Mouse (Mus musculus): ENCODE results near the gene Bsdc1. TPM values are rescaled to one million over a fixed set of nuclear protein-coding genes. Genes with fewer than 3 reads are reported as not detected.

The Bsdc1 gene
- polyA plus RNA-seq, 1 experiment from 2014 or later, result 16.7 TPM

DNA sequence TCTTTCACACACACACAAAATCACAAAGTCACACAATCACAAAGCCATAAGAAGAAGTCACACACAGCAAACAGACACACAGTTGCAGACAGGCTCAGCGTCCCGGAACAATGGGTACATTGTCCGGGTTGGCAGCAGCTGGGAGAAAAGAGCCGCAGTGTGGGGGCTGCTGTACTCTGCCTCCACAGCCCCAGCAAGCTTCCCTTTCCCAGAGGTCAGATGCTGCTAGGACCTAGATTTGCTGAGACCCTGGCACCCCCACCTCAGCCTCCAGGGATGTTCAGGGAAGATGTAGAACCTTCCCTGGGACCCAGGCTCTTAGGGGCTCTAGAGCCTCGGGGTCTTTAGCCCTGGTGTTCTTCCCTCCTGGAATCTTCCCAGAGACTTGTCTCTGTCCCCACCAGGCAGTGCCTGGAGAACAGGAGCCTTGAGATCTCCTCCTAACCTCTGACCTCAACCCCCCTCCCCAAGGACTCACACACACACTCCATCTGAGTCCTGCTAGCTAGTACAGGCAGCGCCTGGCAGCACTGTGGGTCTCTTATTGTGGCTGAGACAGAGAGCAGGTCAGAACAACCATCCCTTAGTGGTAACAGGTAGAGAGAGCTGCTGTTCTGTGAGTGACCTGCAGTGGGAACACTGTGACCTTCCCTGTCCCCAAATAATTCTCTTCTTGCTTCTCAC lies 50.2 kb downstream of the Bsdc1 start:
- Histone ChIP-seq H3K9ac (ENCODE audit: low read length) (no peak overlapping the region), H3K4me2 (replicated peaks; ENCODE audit: low read depth) (no peak overlapping the region), H3K9me3 (ENCODE audit: control insufficient read depth, low read length) (no peaks in the 10 kb centered on the region), H3K27me3 (ENCODE audit: control insufficient read depth, insufficient read depth, low read length) (no peaks in the 10 kb centered on the region), H3K27ac (replicated peaks) (no peak overlapping the region), H3K4me3 (ENCODE audit: low read depth, low read length) (no peak overlapping the region), H3K4me1 (replicated peaks; ENCODE audit: control insufficient read depth, insufficient read depth) (0 out of 2 replicates have a peak, but pooled peaks cover 3% of the 10 kb centered on the region), H3K36me3 (ENCODE audit: control insufficient read depth, insufficient read depth, low read length) (no peaks in the 10 kb centered on the region)
- ATAC-seq (ENCODE audit: low FRiP score, low TSS enrichment) (no peak), DNase-seq (ENCODE audit: low spot score) (no peak)
- TF ChIP-seq EP300 (optimal IDR thresholded peaks at IDR 0.05) (no peak), CTCF (IDR thresholded peaks at IDR 0.05; ENCODE audit: low read depth) (no peak)
- 64% methylated on average over 6 of the region's 6 CpGs for WGBS

DNA sequence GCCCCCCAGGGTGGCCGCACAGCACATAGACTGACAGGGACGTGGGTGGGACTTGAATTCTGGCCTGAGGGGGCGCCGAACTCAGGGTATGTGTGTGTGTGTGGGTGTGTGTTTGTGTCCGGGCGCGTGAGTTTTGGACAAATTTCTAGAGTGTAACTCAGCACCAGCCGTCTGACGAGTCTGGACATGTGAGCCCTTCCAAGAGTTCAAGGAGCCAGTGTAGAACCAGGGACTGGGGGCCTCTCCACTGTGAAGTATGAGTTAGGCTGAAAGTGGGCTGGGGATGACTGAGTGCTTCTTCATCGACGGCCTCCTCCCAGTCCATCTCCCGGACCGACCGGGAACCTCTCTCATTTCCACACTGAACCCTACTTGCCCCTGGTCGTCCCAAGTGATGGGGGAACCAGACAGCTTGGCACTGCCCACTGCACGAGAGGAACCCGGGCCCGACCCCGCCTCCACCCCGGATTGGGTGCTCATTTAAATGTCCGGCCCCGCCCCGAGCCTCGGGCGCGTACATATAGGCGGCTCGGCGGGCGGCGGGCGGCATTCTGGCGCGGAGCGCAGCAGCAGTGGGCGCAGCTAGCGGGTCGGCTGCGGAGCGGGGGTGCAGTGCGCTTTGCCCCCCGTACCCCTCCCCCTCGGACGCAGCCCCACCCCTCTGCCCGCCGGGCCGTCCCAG lies 51.8 kb downstream of the Bsdc1 start, which contains the start of gene Marcksl1:
Gene Marcksl1 (plus strand): TSS at position 496 of the 682 bp plus-strand sequence.
- Histone ChIP-seq H3K9me3 (ENCODE audit: control insufficient read depth, low read length) (no peaks in the 10 kb centered on the region), H3K27ac (replicated peaks) (peak within 1 kb of the TSS; percentile 90), H3K27me3 (ENCODE audit: control insufficient read depth, insufficient read depth, low read length) (no peaks in the 10 kb centered on the region), H3K9ac (ENCODE audit: low read length) (peak within 1 kb of the TSS; percentile 97), H3K36me3 (ENCODE audit: control insufficient read depth, insufficient read depth, low read length) (peaks cover 4% of the 10 kb centered on the region; the same call in 1 of the 2 replicates), H3K4me2 (replicated peaks; ENCODE audit: low read depth) (peak within 1 kb of the TSS; percentile 90), H3K4me3 (ENCODE audit: low read depth, low read length) (peak within 1 kb of the TSS; percentile 94), H3K4me1 (replicated peaks; ENCODE audit: control insufficient read depth, insufficient read depth) (0 out of 2 replicates have a peak, but pooled peaks cover 3% of the 10 kb centered on the region)
- DNase-seq (ENCODE audit: low spot score), result peak; percentile 90
- WGBS, result 7% methylated on average over 38 of the region's 47 CpGs
- no peak for TF ChIP-seq EP300 (optimal IDR thresholded peaks at IDR 0.05)
- TF ChIP-seq CTCF (IDR thresholded peaks at IDR 0.05; ENCODE audit: low read depth), result peak; percentile 15
- peak; percentile 79 for ATAC-seq (ENCODE audit: low FRiP score, low TSS enrichment)

DNA sequence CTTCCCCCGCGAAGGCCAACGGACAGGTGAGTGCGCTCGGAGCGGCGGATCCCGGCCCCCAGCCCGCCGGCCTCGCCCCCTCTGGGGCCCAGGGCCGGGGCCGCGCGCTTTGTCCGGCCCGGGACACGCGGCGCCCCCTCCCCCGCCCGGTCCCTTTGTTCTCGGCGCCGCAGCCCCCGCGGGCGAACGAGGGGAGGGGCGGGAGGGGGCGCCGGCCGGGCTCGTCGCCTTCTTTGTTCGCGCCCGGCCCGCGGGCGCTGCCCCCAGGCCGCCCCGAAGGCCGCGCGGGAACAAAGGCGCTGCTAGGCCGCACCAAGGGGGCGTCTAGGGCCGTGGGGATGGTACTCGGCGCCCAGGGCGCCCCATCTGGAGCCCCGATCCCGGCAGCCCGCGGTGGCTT lies 52.5 kb downstream of the Bsdc1 start:
- H3K4me1 ChIP-seq (replicated peaks; ENCODE audit: control insufficient read depth, insufficient read depth), result 0 out of 2 replicates have a peak, but pooled peaks cover 3% of the 10 kb centered on the region
- peak overlapping the region; percentile 90 for H3K4me2 ChIP-seq (replicated peaks; ENCODE audit: low read depth)
- H3K27ac ChIP-seq (replicated peaks), result peak overlapping the region; percentile 90
- H3K36me3 ChIP-seq (ENCODE audit: control insufficient read depth, insufficient read depth, low read length), result peaks cover 4% of the 10 kb centered on the region; the same call in 1 of the 2 replicates
- peak overlapping the region; percentile 97 for H3K9ac ChIP-seq (ENCODE audit: low read length)
- no peaks in the 10 kb centered on the region for H3K9me3 ChIP-seq (ENCODE audit: control insufficient read depth, low read length)
- under 1% methylated on average over 24 of the region's 57 CpGs for WGBS
- peak; percentile 11 for ATAC-seq (ENCODE audit: low FRiP score, low TSS enrichment)
- no peak for DNase-seq (ENCODE audit: low spot score)
- H3K27me3 ChIP-seq (ENCODE audit: control insufficient read depth, insufficient read depth, low read length), result no peaks in the 10 kb centered on the region
- TF ChIP-seq EP300 (optimal IDR thresholded peaks at IDR 0.05) (no peak), CTCF (IDR thresholded peaks at IDR 0.05; ENCODE audit: low read depth) (no peak)
- H3K4me3 ChIP-seq (ENCODE audit: low read depth, low read length), result peak overlapping the region; percentile 94

DNA sequence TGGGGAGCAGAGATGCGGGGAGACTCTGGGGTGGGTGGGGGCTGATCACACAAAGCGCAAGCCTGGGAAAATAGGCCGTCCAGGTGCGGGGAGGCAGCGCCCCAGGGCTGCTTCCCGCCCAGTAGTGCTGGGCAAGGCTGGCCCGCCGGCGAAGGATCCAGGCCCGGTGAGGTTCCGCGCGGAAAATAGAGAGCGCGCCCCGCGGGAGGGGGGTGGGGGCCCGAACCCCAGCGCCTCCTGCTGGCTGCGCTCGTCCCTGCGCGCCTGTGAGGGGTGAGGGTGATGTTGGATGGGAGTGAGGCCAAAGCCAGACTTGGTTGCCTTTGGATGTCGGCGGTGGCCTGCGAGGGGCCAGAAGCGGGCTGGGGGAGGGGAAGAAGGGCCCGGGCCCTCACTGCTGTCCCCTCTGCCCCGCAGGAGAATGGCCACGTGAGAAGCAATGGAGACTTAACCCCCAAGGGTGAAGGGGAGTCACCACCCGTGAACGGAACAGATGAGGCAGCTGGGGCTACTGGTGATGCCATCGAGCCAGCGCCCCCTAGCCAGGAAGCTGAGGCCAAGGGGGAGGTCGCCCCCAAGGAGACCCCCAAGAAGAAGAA lies 53.0 kb downstream of the Bsdc1 start:
- TF ChIP-seq EP300 (optimal IDR thresholded peaks at IDR 0.05) (no peak), CTCF (IDR thresholded peaks at IDR 0.05; ENCODE audit: low read depth) (peak; percentile 87)
- Histone ChIP-seq H3K27ac (replicated peaks) (peak overlapping the region; percentile 90), H3K9ac (ENCODE audit: low read length) (peak overlapping the region; percentile 97), H3K4me1 (replicated peaks; ENCODE audit: control insufficient read depth, insufficient read depth) (0 out of 2 replicates have a peak, but pooled peaks cover under 1% of the 10 kb centered on the region), H3K27me3 (ENCODE audit: control insufficient read depth, insufficient read depth, low read length) (no peaks in the 10 kb centered on the region), H3K4me2 (replicated peaks; ENCODE audit: low read depth) (peak overlapping the region; percentile 90), H3K36me3 (ENCODE audit: control insufficient read depth, insufficient read depth, low read length) (peaks cover 4% of the 10 kb centered on the region; the same call in 1 of the 2 replicates), H3K9me3 (ENCODE audit: control insufficient read depth, low read length) (no peaks in the 10 kb centered on the region), H3K4me3 (ENCODE audit: low read depth, low read length) (peak overlapping the region; percentile 94)
- peak; percentile 69 for ATAC-seq (ENCODE audit: low FRiP score, low TSS enrichment)
- DNase-seq (ENCODE audit: low spot score), result peak; percentile 76
- WGBS, result under 1% methylated on average over 31 of the region's 35 CpGs

DNA sequence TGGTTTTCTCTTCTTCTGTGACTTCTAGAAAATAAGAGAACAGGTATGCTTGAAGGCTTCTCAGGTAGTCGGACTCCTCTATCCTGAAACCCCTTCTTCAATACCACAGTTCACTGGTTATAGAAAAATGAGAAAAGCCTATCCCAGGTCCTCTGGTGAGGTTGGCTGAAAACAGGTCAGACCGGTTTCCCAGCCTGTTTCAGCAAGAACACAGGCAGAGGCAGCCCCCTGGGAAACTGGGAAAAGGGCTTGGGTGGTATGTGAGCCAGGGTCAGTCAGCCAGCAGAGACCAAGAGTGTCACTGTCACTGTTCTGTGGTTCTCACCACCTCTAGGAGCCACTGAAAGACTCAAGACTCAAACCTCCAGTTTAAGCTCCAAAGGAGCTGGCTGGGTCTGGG lies 55.5 kb downstream of the Bsdc1 start:
- no peak overlapping the region for H3K9ac ChIP-seq (ENCODE audit: low read length)
- TF ChIP-seq CTCF (IDR thresholded peaks at IDR 0.05; ENCODE audit: low read depth) (no peak), EP300 (optimal IDR thresholded peaks at IDR 0.05) (no peak)
- DNase-seq (ENCODE audit: low spot score), result peak; percentile 81
- H3K4me3 ChIP-seq (ENCODE audit: low read depth, low read length), result no peak overlapping the region
- no peak overlapping the region for H3K4me2 ChIP-seq (replicated peaks; ENCODE audit: low read depth)
- peak overlapping the region; percentile 69 for H3K27ac ChIP-seq (replicated peaks)
- peaks cover 18% of the 10 kb centered on the region for H3K36me3 ChIP-seq (ENCODE audit: control insufficient read depth, insufficient read depth, low read length)
- 24% methylated on average over 2 of the region's 2 CpGs for WGBS
- no peaks in the 10 kb centered on the region for H3K4me1 ChIP-seq (replicated peaks; ENCODE audit: control insufficient read depth, insufficient read depth)
- ATAC-seq (ENCODE audit: low FRiP score, low TSS enrichment), result no peak
- no peaks in the 10 kb centered on the region for H3K27me3 ChIP-seq (ENCODE audit: control insufficient read depth, insufficient read depth, low read length)
- no peaks in the 10 kb centered on the region for H3K9me3 ChIP-seq (ENCODE audit: control insufficient read depth, low read length)
